Mouse (Mus musculus) E14TG2a.4 (cell line): Measurements from ENCODE around the gene Unc13a.

Source experiments
- H3K27me3 ChIP-seq: 2 replicates; pipeline ENCODE4 v1.6.1; 2014; ENCODE audit warnings: low read length, control low read depth; ENCODE audit not compliant: insufficient read depth
- H3K36me3 ChIP-seq: 2 replicates; pipeline ENCODE4 v1.6.1; 2014; ENCODE audit warnings: low read length, control low read depth; ENCODE audit not compliant: insufficient read depth
- H3K4me1 ChIP-seq: replicated peaks from 2 replicates; pipeline ENCODE4 v1.6.1; 2014; ENCODE audit warnings: low read depth, low read length, control low read depth
- H3K4me3 ChIP-seq: replicated peaks from 2 replicates; pipeline ENCODE4 v1.5.1; 2014; ENCODE audit warnings: mild to moderate bottlenecking, low read length
- H3K9me3 ChIP-seq: 2 replicates; pipeline ENCODE4 v1.6.1; 2014; ENCODE audit warnings: low read length, control low read depth
- CTCF ChIP-seq: conservative IDR thresholded peaks from 2 replicates; pipeline ENCODE4 v1.5.1; 2014; ENCODE audit warnings: low read length
- NANOG ChIP-seq: IDR thresholded peaks from 2 replicates; pipeline ENCODE4 v1.6.1; 2014; ENCODE audit warnings: borderline replicate concordance, low read length, mixed read lengths
- POU5F1 ChIP-seq: IDR thresholded peaks from 2 replicates; pipeline ENCODE4 v1.6.1; 2014; ENCODE audit warnings: low read length, borderline replicate concordance

Gene Unc13a

DNA sequence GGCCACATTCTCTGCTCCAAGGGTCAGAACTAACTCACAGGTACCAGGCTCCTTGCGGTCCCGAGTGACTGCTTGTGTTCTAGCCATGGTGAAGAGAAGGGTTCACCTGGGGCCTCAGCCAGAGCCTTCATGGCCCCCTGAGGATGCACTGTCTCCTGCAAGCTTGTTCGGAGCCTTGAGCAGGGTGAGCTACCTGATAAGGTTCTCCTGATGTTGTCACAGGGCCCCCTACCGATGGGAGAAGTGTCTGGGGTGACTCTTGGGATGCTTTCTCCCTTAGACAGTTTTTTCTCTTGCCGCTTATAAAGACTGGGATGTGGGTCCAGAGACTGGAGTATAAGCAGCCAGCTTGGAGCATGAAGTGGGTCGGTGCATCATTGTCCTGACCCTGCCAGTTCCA is 75.2 kb downstream of the Unc13a start:
- TF ChIP-seq NANOG, result no peak
- TF ChIP-seq CTCF, result no peak; the same call in 1 of the 2 replicates
- TF ChIP-seq POU5F1, result no peak

DNA sequence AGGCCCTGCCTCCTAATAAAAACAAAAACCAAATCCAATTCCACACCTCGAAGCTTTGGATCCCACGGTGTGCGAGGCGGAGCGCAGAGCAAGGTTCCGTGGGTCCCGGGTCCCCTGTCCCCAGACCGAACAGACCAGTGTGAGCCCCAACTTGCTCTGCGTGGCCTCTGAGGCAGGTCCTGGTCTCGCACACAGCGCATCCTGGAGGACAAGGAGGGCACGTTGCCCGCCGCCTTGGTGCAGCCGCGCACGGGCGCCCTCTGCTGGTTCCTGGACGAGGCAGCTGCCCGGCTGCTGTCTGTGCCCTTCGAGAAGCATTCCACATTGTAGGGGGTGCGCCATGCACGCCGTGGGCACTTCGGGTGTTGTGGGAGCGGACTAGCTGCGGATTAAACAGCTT is 75.7 kb downstream of the Unc13a start:
- Histone ChIP-seq H3K4me1 (peaks cover 51% of the 10 kb centered on the region), H3K27me3 (peaks cover 37% of the 10 kb centered on the region), H3K36me3 (peaks cover 52% of the 10 kb centered on the region), H3K4me3 (no peak overlapping the region; the same call in 1 of the 2 replicates), H3K9me3 (no peaks in the 10 kb centered on the region)
- TF ChIP-seq NANOG, result no peak

More for the DNA sequence above, 75.2 kb downstream of the Unc13a start:
- Histone ChIP-seq H3K4me3 (no peak overlapping the region; the same call in 1 of the 2 replicates), H3K9me3 (no peaks in the 10 kb centered on the region), H3K27me3 (peaks cover 38% of the 10 kb centered on the region), H3K36me3 (peaks cover 52% of the 10 kb centered on the region), H3K4me1 (peaks cover 45% of the 10 kb centered on the region)

DNA sequence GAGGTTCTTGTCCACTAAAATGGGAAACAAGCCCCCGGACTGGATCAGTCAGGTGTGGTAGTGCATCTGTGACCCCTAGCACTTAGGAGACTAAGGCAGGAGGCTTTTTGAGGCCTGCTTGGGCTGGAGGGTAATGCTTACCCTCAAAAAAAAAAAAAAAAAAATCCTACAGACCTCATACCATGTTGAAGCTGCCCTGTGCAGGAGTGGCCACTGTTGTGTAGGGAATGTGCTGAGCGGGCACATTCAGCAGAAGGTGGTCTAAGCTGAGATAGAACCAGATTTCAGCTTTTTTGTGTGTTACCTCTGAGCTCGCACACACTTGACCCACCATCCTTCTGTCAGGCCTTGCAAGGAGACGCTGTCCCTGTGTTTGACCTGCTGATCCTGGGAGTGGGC is 77.2 kb downstream of the Unc13a start:
- peaks cover 63% of the 10 kb centered on the region for H3K4me1 ChIP-seq
- no peaks in the 10 kb centered on the region for H3K9me3 ChIP-seq
- H3K36me3 ChIP-seq, result peaks cover 38% of the 10 kb centered on the region
- no peak overlapping the region for H3K4me3 ChIP-seq
- TF ChIP-seq POU5F1, result no peak
- TF ChIP-seq CTCF, result no peak
- no peak for TF ChIP-seq NANOG
- H3K27me3 ChIP-seq, result peaks cover 24% of the 10 kb centered on the region

DNA sequence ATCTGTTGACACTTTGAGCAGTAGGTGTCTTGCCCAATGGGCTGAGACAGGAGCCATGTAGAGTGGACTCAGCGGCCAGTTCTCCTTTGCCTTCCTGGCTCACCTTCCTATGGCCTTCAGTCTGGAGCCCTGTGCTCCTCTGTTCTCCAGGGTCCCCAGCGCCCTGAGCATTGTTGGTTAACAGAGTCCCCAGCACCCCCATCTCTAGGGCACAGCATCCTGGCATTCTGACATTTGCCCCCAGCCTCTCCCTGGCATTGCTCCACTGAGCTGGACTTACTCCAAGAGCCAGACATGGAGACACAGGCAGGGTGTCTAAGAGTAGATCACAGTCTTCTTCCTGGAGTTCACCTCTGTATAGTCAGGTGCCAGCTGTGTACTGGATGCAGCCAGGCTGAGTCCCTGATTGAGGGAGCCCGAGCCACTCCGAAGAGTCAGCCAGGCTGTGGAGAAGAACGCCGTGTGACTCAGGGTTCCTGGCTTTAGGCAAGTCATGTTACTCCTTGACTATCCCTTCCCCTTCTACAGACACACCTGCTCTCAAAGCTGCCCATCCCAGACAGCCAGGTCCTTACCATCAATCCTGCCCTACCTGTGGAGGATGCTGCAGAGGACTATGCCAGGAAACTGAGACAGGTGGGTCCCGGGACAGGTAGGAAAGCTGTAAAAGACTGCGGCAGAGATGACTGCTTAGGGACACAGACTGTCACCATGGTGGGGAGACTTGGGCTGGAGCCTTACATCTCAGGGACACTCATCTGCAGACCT is 77.8 kb downstream of the Unc13a start:
- H3K36me3 ChIP-seq, result peaks cover 32% of the 10 kb centered on the region
- no peaks in the 10 kb centered on the region for H3K9me3 ChIP-seq
- peaks cover 18% of the 10 kb centered on the region for H3K27me3 ChIP-seq
- TF ChIP-seq NANOG (no peak), POU5F1 (no peak), CTCF (no peak)
- H3K4me3 ChIP-seq, result peak overlapping the region; percentile 95
- peaks cover 69% of the 10 kb centered on the region for H3K4me1 ChIP-seq

GRCm38 (mm10) chr8:71592374-71593170 is 79.0 kb downstream of the Unc13a start:
- Histone ChIP-seq H3K36me3 (peaks cover 34% of the 10 kb centered on the region), H3K4me3 (peak overlapping the region; percentile 95), H3K27me3 (peaks cover 11% of the 10 kb centered on the region), H3K9me3 (no peaks in the 10 kb centered on the region), H3K4me1 (peaks cover 75% of the 10 kb centered on the region)
- TF ChIP-seq POU5F1 (no peak), NANOG (no peak), CTCF (no peak)

GRCm38 (mm10) chr8:71591471-71592373 is 79.8 kb downstream of the Unc13a start, which contains the start of gene Pgls:
TSS of gene Pgls (plus strand) at chr8:71592176.
- H3K4me3 ChIP-seq, result peak within 1 kb of the TSS; percentile 95
- H3K9me3 ChIP-seq, result no peaks in the 10 kb centered on the region
- H3K36me3 ChIP-seq, result peaks cover 30% of the 10 kb centered on the region
- peaks cover 4% of the 10 kb centered on the region; the same call in 1 of the 2 replicates for H3K27me3 ChIP-seq
- TF ChIP-seq CTCF (no peak), POU5F1 (no peak), NANOG (no peak)
- peaks cover 71% of the 10 kb centered on the region for H3K4me1 ChIP-seq

- Histone ChIP-seq H3K4me1 (peaks cover 65% of the 10 kb centered on the region), H3K9me3 (no peaks in the 10 kb centered on the region), H3K36me3 (peaks cover 26% of the 10 kb centered on the region), H3K4me3 (peak overlapping the region; percentile 95), H3K27me3 (0 out of 2 replicates have a peak, but pooled peaks cover 3% of the 10 kb centered on the region)
- no peak for TF ChIP-seq NANOG
- no peak for TF ChIP-seq POU5F1
- no peak for TF ChIP-seq CTCF
Observed at GRCm38 (mm10) chr8:71591017-71591416, 80.5 kb downstream of the Unc13a start.
